Mouse (Mus musculus): Measurements from ENCODE around the gene Stxbp1. TPM values are rescaled to one million over a fixed set of nuclear protein-coding genes. Genes with fewer than 3 reads are reported as not detected.

Gene Stxbp1
- total RNA-seq, 2 experiments from 2014 or later = 0.09 to 0.48 TPM

DNA sequence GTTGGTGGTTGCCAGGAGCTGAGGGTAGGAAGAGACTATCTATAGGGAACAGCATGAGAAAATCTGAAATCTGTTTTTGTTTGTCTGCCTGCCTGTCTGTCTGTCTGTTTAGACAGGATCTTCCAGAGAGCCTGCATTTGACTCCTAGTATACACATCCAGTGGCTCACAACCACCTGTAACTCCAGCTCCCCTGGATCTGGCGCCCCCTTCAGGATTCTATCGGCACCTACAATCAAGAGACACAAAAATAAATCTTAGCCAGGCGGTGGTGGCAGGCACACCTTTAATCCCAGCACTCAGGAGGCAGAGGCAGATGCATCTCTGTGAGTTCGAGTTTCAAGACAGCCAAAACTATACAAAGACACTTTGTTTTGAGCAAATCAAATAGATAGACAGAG lies 4.5 kb downstream of the Stxbp1 start:
- ATAC-seq (ENCODE audit: poor library complexity, severe bottlenecking) = no peak

DNA sequence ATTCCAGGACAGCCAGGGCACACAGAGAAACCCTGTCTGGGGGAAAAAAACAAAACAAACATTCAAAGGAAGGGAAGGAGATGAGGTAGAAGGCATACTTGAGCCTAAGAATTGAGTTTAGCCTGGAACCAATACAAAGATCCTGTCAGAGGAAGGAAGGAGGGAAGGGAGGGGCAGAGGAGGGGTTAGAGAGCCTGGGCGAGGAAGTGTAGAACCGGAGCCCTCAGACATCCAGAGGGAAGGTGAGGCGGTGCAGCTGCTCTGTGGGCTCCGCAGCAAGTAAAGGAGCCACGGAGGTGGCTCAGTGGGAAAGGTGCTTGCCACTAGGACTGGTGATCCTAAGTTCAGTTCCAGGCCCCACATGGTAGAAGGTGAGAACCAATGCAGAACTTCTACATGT lies 5.9 kb downstream of the Stxbp1 start:
- ATAC-seq (ENCODE audit: poor library complexity, severe bottlenecking) = no peak

DNA sequence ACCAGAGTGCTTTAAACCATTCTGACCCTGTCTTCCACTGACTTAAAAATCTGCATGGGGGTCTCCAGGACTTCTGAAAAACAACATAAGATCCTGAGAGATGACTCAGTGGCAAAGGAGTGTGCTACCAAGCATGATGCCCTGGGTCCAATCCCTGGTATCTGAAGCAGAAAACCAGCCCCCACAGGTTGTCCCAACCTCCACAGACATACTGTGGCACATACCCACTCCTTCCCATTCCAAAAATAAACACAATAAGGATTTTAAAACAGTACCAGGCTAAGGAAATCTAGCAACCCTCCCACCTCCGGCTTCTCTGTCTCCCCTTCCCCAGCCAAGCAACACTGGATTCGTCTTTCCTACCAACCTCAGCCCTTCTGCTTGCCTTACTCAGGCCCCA lies 7.8 kb downstream of the Stxbp1 start:
- no peak for ATAC-seq (ENCODE audit: poor library complexity, severe bottlenecking)

DNA sequence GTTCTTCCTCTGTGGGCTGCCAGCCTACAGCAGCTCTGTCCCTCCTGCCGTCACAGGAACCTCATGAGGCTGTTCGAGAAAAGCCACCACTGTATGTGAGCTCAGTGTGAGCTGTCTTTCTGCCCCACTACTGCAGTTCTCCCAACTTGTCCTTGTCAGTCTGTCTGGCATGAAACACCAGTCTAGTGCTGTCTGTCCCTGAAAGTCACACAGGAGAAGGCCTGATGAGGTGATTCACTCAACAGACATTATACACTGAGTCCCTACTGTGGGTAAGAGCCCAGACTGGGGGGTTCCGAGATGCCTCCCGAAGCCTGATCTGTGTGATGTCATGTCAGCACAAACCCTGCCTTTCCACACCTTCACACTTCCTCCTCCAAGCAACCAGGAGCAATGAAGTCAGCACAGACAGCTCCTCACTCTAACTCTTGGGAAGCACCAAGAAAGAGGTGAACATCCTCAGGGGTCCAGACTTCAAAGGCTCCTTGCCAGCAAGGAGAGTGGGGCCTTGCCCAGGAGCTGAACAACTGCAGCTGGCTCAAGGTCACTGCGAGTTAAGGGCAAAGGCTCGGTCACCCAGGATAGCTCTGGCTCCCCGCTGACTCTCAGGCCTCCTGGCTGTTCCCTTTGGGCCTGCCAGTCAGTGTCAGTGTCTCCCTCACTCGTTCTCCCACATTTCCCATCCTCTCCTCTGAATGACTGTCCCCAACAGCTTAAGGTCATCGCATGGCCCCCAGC lies 8.7 kb downstream of the Stxbp1 start:
- ATAC-seq (ENCODE audit: poor library complexity, severe bottlenecking) = no peak

DNA sequence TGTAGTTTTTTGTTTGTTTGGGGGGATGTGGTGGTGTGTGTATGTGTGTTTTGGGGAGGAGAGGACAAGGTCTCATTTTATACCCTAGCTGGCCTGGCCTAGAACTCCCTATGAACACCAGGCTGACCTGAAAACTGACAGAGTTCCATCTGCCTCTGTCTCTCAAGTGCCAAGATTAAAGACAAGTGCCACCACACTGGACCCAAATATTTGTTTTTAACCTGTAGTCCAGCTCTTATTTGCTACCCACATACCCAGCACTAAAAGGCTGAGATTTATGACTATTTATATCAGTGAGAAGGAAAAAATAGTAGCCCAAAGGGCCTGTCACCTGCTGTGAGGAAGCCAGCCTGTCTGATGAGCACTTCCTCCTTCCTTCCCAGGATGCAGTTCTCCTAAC lies 11.5 kb downstream of the Stxbp1 start:
- ATAC-seq (ENCODE audit: poor library complexity, severe bottlenecking) = no peak

DNA sequence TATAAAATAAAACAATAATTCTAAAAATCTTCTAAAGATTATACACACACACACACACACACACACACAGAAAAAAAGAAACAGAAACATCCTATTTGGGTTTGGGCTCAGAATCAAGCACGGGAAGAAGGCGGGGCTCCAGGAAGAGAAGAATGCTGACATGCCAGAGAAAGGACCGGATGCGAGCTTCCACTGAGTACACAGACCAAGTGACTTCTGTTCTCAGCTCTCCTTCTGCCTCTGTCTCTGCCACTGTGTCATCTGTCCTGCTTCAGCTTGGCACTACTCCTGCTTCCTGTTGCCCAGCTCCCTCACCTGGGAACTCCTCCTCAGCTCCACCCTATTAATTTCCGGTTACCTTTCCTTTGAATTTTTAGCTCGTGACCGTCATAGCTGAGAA lies 12.5 kb downstream of the Stxbp1 start:
- ATAC-seq (ENCODE audit: poor library complexity, severe bottlenecking) = no peak

DNA sequence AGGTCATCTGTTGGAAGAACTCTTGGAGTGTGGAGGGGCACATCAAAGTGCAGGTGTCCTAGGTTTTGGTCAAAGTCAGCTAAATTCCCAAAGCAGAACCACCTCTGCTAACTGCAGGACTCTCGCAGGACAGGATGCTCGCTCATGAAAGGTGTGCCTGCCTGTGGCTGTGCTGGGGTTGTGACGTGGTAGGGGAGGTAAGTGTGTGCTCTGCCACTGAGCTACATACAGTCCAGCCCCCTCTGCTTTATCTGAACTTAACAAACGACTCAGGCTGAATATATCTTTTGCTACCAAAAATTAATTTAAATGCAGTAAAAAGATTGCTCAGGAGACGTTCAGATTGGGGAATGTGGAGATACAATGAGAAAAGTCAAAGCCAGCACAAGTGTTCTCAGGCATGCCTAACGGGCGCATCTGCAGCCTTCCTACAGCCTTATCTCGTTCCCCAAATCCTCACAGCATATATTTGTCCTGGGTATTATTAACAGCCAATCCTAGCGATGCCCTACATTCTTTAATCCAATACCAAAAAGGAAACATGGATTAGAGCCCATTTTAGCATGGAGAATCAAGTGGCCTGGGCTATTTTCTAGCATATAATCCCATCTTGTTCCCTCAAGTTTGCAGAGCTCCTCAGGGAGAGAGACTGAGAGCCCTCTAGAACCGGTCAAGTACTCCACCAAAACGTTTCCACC lies 17.9 kb downstream of the Stxbp1 start:
- no peak for ATAC-seq (ENCODE audit: poor library complexity, severe bottlenecking)

DNA sequence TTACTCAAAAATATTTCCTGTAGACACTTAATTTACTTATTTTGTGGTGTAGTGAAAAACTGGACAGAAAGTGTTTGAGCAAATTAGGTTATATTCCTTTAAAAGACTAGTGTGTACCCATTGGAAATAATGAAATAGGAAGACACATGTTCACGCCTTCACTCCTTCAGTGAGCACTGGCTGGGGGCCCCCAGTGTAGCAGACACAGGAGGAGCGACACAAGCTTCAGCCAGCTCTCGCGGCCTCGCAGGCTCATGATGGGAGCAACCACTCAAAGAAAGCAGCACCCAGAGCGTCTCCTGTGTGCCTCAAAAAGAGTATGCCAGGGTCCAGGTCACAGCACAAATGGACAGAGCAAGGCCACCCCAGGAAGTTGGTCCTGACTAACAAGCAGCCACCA lies 21.2 kb downstream of the Stxbp1 start:
- ATAC-seq (ENCODE audit: poor library complexity, severe bottlenecking) = no peak

DNA sequence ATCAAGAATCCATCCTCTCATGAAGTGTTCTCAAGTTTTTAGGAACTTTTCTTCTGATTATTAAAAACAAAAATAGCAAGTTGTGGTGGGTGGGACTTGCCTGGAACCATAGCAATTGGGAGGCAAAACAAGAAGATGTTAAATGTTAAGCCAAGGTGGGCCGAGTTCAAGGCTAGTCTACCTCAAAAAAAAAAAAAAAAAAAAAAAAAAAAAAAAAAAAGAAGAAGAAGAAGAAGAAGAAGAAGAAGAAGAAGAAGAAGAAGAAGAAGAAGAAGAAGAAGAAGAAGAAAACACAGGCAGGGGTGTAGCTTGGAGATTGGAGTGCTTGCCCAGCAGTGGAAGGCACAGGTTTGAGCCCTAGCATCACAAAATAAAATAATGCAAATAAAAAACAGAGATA lies 22.3 kb downstream of the Stxbp1 start:
- ATAC-seq (ENCODE audit: poor library complexity, severe bottlenecking) = no peak

DNA sequence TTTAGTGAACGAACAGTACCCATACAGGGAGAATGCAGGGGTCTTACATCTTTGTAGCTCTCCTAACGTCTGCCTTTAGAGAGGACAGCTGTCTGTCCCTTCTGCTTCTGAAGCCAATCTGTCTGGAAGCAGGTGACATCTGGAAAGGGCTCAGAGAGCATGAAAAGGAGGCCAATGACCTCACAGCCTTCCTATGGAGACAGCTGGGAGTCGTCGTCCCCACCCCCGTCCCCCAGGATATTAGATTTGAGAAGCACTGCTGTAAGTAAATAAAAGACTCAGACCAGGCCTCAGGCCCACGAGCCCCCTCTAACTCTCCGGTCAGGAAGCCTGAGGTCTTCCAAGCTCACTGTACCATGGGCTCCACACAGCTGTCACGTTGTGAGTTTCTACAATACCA lies 22.9 kb downstream of the Stxbp1 start:
- no peak for ATAC-seq (ENCODE audit: poor library complexity, severe bottlenecking)

DNA sequence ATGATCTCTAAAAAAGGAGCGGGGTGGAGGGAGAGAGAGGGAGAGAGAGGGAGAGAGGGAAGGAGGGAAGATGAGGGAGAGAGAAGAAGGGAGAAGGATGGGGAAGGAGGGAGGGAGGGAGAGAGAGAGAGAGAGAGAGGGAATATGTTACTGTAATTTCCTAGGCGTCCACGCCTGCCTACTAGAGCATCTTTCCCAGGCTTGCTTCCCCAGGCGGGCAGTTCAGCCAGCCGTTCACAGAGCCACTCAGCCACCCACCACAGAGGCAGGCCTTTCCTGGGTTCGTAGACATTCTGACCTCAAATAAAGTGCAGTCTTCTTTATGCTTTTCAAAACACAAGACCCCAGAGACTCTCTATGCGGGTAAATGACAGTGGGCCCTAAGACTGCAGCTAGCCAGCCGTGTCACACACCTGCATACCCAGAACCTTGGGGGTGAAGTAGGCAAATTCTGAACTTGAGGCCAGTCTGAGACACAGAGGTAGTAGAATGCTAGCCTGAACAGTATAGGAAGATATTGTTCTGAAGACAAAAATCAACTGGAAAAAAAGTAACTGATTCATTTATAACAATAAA lies 23.4 kb downstream of the Stxbp1 start:
- no peak for ATAC-seq (ENCODE audit: poor library complexity, severe bottlenecking)

DNA sequence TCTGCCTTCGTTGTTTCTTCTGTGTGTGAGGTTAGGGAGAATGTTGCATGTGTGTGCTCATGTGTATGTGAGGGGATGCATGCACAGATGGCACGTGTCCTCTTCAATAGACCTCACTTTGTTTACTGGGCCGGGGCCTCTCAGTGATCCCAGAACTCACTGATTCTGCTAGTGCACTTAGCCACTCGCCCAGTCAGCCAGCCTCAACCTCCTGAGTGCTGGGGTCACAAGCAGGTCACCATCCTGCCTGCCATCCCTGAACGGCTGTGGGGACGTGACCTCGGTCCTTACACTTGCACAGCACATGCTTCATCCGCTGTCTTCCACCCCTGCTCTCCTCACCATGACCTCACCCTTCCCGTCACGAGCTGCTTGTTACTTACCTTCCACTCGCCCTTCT lies 23.9 kb downstream of the Stxbp1 start:
- ATAC-seq (ENCODE audit: poor library complexity, severe bottlenecking) = no peak

DNA sequence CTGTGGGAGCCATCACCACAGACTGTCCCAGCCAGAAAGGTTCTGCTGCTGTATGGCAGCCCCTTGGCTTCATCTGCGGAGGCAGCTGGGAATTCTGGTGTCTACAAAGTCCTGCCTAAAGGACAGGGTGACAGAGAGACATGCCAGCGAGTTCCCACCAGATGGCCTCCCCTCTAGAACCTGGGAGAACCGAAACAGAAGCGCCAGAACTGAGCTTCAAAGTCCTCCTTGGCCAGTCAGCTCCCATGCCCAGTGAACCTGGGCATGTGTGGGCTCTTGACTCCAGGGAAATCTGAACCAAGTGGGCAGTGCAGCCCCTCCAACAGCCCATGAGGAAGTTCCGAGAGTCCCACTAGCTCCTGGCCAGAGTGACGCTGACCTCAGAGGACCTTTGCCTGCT lies 24.4 kb downstream of the Stxbp1 start:
- ATAC-seq (ENCODE audit: poor library complexity, severe bottlenecking) = no peak

DNA sequence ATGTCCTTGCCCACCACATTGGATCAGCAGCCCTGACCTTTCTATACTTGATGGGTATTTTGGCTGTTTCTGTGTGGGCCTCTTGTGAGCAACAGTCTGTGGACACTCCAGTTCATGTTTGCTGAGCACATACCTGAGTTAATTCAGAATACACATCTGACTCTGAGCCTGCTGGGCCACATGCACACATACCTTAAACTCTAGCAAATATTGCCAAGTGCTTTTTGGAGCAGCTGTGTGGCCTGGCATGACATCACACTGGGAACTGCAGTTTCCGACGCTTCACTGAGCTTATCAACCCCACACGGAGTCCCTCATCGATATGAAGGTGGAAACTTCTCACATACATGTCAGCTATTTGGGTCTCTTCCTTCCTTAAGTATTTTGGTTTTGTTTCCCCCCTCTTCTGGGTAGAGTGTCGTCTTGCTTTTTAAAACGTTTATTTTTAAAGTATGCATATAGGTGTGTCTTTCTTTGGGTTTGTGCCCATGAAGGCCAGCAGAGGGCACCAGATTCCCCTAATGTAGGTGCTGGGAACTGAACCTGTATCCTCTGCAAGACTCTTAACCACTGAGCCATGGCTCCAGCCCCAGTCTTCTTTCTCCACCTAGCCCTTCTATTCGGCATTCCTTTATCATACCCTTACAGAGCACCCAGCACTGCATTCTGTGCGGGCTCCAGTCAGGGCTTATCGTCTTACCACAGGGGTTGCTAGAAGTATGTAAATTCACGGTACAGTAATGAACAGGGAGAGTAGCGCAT lies 25.8 kb downstream of the Stxbp1 start:
- ATAC-seq (ENCODE audit: poor library complexity, severe bottlenecking) = no peak

DNA sequence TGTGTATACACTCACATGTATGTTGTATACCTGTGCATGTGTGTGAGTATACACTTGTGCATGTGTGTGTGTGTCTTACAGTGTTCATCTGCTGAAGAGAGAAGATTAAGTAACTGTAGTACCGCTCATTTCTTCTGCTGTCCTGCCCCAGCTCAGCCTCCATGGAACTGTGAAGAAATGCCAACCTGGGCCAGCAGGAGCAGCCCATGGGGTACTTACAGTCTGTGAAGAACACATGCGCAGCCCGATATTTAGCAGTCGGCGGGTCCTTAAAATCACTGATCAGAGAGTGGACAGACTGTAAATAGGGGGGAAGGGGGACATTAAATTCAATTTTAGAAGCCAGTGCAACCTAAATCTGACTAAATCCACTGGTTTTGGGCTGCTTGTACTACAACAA lies 28.8 kb downstream of the Stxbp1 start:
- ATAC-seq (ENCODE audit: poor library complexity, severe bottlenecking) = no peak

DNA sequence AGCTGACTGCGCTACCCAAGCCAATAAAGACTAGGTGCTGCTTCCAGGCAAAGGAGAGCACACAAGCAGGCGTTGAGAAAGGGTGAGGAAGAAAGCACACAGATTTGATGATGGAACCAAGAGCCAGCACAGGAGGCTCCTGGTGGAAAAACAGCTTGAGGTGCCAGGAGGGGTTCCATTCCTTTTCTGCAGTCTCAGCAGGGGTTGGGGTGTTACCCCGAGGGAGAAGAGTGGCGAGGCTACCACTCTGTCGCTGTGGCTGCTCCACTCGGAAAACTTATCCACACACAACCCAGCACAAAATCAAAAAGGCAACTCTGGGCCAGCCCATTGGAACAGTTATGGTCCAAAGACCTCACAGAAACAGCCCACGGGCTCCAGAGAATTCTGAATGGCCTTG lies 29.5 kb downstream of the Stxbp1 start:
- ATAC-seq (ENCODE audit: poor library complexity, severe bottlenecking) = no peak

DNA sequence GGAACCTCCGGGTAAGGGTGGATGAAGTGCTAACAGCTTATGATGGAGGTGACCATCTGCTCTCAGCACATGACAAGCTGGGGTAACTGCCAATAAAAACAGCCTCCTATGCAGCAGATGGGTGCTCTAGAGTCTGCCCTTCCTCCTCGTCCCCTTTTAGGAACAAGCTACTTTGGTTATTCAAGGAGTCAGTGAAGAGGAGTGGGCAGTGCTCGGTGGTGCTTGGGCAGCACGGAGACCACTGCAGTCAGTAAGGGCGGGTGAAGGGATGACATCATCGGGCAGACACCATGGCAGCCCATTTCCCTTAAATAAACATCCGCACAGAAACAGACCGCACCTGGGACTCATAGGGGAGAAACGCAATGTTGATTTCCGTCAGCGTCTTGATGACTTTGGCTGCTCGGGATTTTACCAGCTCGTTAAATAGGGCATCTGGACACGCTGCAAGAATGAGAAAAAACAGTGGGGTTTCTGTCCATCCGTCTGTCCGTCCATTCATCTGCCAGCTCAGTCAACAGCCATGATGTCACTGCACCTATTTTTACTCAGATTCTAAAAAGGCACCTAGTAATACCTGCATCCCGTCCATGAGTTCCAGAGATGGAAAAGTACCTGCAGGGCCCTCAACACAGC lies 30.0 kb downstream of the Stxbp1 start:
- ATAC-seq (ENCODE audit: poor library complexity, severe bottlenecking) = no peak

DNA sequence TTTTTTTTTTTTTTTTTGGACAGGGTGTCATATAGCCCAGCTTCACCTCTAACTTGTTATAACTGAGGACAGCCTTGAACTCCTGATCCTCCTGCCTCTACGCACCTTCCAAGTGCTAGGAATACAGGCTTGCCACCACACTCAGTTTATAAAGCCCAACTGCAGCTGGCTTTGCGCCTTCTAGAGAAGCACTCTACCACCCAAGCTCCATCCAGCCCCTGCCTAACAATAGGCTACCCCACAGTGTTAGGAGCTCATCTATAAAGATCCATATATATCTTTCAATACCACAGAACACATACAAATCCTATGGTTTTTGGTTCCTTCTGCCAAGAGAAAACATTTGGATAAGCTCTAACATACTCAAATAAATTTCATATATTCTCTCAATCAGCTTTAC lies 30.5 kb downstream of the Stxbp1 start:
- ATAC-seq (ENCODE audit: poor library complexity, severe bottlenecking) = no peak

DNA sequence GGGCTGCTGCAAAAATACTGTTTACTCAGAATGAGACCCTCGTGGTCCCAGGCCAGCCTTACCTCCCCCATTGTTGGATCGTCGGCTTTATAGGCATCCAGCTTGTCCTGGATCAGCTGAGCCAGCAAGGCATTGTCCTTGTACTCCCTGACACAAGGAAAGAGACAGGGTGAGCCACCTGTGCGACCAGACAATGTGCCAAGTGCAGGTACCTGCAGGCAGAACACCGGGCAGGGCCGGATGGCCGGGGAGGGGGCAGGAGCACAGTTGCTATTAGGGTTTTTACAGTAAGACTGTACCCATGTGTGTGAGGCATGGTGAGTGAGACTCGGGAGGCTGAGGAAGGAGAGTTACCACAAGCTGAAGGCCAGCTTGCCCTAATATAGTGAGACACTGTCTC lies 35.1 kb downstream of the Stxbp1 start:
- ATAC-seq (ENCODE audit: poor library complexity, severe bottlenecking) = no peak

DNA sequence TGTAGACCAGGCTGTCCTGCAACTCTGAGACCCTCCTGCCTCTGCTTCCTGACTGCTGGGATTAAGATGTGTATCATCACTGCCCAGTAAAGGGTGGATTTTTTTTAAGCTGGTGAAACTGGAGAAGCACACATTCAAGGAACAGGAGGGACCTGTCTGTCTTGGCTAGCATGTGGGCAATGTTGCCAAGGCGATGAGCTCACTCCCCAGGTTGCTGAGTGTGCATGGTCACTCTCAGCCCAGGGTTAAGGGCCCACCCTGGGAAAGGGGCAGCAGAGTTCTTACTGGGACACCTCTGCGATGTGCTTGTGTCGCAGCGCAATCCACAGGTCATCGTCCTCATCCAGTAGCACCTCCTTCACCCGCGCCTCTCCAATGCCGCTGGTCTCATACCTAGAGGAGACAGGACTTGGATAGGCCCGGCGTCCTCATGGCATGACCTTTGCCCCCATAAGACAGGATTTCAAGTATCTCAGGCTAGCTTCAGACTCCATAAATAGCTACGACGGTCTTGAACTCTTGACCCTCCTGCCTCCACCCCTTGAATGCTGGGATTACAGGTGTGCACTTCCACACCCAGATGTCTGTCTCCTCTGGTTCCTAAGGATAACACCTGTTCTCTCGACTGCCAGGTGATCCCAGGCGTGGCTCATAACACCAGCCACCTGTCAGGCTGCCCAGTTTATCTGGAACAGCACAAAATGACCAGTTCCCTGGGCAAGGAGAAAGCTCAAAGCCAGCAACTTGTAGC lies 38.1 kb downstream of the Stxbp1 start:
- ATAC-seq (ENCODE audit: poor library complexity, severe bottlenecking) = no peak

Measured in megakaryocyte, adult 5-6 weeks (primary cell).